Mouse (Mus musculus): Measurements from ENCODE around the gene Comtd1. TPM values are rescaled to one million over a fixed set of nuclear protein-coding genes. Genes with fewer than 3 reads are reported as not detected.

The Comtd1 gene
- total RNA-seq, 2 experiments from 2014 or later, result 60.4 to 63.9 TPM

GRCm38 (mm10) chr14:21808208-21808922 lies 40.4 kb downstream of the Comtd1 start:
- peak in 1 of 2 experiments; percentile 36 for DNase-seq (ENCODE audit: low spot score in 2 of 2)

- DNase-seq (ENCODE audit: low spot score in 2 of 2), result no peak
These were observed 42.1 kb downstream of the Comtd1 start for GRCm38 (mm10) chr14:21806631-21807160.

- DNase-seq (ENCODE audit: low spot score in 2 of 2), result no peak
These were observed 42.6 kb downstream of the Comtd1 start for GRCm38 (mm10) chr14:21806203-21806602.

- no peak for DNase-seq (ENCODE audit: low spot score in 2 of 2)
These were observed 46.1 kb downstream of the Comtd1 start for GRCm38 (mm10) chr14:21802543-21803206.

- DNase-seq (ENCODE audit: low spot score in 2 of 2), result no peak
These were observed 47.2 kb downstream of the Comtd1 start for GRCm38 (mm10) chr14:21801624-21802023.

GRCm38 (mm10) chr14:21800641-21801040 lies 48.1 kb downstream of the Comtd1 start:
- no peak for DNase-seq (ENCODE audit: low spot score in 2 of 2)

Other genes with a start within 250 kb of the Comtd1 start
- gene Dupd1, start 134.4 kb downstream of the Comtd1 start, total RNA-seq (2021), result 1 to 10 TPM in 1 of 2 experiments, under 1 TPM in 1; 0.83 to 2.5 TPM
- 10 to 100 TPM; 45.1 to 52.9 TPM for gene Samd8, start 98.4 kb downstream of the Comtd1 start, total RNA-seq (2021)
- gene Dusp13, start 97.8 kb downstream of the Comtd1 start, total RNA-seq (2021), result under 1 TPM in 1 of 2 experiments, not detected in 1; 0.77 TPM
- 100 to 1,000 TPM; 205 to 245 TPM for gene Vdac2, start 23.7 kb downstream of the Comtd1 start, total RNA-seq (2021)
- 10 to 100 TPM; 21.9 to 25.3 TPM for gene Zfp503, start 140.6 kb upstream of the Comtd1 start, total RNA-seq (2021)
- gene Lrmda, start 170.7 kb upstream of the Comtd1 start, total RNA-seq (2021), result 1 to 10 TPM; 6.8 to 9.1 TPM